Mouse (Mus musculus) cerebellum, adult 9-10 months (tissue): ENCODE measurements around the gene Dtnb.

ENCODE experiments used
- DNase-seq: peaks from one replicate; pipeline ENCODE4 v3.0.0; 2022

The Dtnb gene

DNA sequence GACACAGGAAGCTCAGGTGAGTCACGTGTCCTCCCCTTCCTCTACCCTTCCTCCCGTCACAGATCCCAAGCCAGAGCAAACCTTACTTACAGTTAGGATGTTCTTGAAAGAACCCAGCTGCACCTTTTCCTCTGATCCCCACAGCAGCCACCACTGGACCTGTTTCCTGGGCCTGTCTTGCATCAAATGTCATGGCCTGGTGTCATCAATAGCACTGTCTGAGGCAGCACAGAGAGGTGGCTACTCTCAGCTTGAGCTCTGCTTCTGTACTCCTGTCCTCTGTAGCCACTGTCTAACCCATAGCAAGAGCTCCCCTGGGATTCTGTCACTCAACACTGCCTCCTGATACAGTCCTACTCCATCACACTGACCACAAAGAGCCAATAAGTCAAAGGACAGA, 207.5 kb downstream of the Dtnb start:
- DNase-seq = no peak

DNA sequence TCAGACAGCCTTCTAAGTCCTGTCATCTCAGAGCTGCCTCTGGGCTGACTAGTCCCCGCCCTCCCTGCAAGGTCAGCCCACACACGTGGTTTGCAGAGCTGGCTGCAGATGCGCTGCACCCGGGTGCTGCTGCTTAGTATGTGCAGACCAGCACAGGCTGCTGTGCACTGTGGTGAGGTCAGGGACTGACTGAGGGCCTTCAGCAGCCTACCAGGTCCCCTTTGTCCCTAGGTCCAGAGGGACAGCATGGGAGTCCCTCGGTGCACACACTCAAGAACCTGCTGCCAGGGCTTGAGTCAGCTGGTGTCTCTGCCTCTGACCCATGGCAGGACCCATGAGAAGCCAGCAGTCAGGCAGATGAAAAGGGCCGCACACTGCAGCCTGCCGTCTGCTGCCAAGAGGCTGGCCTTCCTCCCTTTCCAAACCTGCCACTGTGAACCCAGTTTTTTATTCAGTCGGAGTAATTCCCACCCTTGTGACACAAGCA, 208.3 kb downstream of the Dtnb start:
- no peak for DNase-seq

DNA sequence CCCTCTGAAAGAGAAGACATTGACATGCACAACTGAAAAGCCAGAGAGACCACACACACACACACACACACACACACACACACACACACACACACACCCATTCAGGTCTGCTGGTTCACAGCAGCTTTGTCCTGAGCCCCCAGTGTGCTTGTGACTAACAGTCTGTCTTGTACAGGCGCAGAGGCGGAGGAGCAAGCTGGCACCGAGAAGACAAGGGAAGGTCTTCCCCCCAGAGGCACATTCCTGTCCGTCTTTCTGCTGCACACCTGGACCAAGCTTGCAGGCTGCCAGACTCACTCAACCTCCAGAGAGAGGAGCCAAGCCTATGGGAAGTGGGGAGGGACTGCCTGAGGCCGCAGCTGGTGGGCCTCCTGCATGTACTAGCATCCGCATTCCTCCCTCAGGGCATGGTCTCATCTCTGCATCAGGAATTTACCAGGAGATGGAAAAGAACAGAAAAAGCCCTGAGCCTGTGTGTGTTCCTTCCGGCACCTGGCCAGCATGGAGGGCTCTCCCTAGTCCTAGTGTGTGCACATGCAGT, 208.8 kb downstream of the Dtnb start:
- no peak for DNase-seq

DNA sequence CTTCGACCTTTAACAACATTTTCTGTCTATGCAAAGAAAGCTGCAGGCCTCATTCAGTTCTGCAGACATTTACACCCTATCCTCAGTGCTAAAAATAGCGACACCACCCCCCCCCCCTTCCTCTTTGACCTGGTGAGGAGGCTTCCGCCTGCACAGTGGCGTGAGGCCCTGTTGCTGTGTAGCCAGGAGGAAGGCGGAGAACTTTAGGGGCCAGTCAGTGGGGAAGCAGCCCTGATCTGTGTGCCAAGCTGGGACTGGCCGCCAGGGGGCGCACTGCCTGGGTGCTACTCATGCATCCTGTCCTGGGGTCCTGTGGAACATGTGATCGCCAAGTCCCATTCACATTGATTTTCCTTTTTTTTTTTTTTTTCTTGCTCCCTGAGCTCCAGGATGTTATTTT, 209.3 kb downstream of the Dtnb start:
- DNase-seq = peak; percentile 84

DNA sequence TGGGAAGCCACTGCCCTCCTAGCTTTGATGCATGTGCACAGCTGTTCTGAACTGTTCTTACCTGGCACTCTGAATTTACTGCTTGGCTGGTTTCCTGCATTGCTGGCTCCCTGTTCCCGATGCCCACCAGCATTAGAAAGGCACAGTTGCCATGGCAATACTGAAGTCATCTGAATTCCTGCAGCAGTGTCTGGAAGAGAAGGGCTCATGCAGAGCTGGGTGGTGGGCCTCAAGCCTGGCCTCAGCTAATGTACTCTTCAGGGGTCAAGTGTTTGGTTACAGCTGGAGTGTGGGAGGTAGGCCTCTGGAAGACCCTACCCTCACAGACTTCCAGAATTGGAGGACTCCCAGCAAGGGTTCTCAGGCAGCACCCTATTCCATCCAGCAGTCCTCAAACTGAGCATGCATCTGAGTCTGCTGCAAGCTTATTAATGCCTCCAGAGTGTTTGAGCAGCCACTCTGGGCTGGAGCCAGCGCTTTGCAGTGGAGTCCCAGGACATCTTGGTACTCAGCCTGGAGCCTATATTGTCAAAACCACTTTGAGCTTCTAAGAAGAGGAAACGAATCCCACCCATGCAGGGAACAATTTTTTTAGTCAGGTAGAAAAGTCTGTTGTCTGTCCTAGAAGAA, 211.1 kb downstream of the Dtnb start:
- no peak for DNase-seq

DNA sequence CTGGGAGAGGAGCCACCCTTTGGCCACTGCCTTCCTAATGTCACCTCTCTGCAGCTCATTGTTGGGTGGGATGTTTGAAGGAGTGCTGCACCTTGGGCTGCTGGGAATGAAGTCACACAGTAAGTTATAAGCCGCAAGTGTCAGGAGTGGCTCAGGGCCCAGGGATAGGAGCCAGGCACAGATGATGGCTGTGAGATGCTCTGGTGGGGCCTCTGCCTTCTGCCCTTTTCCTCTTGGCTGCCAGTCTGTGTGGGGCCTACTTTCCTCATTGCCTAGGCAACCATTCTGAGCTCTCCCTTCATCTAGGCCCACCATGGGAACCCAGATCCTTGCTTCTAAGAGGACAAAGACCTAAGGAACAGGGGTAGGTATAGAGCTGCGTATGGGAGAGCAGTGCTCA, 212.1 kb downstream of the Dtnb start:
- DNase-seq = no peak

DNA sequence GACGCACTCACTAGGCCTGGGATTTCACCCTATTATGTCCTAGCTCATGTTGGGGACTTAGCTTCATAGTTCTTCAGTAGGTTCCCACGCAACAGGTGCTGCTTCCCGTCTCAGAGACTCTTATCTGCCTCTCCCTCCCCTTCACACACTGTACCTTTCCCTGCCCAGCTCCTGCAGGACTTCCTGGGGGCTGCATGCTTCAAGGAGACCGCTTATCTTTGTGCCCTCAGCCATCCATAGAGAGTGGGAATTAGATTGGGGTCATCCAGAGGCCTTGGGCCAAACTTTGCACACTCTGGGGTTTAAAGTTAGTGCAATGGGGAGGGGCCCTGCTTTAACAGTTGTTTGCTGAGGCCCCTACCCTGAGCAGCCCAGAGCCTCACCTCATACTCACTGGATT, 212.5 kb downstream of the Dtnb start:
- no peak for DNase-seq

DNA sequence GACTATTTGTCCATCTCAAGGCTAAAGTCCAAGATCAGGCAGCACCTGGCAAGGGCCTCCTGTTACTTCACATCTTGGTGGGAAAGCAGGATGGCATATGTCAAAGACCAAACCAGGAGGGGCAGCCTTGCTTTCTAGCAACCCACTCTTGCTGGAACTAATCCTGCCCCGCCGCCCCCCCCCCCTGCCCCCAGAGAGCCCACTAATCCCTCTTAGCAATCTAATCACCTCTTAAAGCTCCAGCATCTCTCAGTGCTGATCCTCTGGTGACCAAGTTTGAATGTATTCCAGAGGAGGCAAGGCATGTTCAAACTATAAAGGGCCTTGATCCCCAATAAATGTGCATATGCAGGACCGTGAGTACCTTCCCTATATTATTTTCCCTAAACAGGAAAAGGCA, 214.9 kb downstream of the Dtnb start:
- no peak for DNase-seq

DNA sequence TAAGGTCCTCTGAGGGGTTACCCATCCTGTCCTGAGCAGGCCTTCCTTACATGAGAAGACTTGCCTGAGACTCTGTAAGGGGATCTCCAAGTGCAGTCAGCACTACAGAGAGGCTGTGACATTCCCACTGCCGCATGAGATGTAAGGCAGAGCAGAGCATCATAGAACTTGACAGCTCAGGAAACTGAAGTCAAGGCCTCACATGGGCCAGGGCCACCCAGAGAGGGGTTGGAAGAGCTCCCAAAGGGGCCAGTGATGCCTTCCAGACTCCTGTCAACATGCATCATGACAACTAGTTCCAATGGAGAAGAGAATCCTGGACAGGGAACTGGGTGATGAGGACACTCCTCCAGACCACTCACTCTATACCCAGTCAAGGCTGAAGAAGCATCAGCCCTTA, 215.4 kb downstream of the Dtnb start:
- DNase-seq = no peak

DNA sequence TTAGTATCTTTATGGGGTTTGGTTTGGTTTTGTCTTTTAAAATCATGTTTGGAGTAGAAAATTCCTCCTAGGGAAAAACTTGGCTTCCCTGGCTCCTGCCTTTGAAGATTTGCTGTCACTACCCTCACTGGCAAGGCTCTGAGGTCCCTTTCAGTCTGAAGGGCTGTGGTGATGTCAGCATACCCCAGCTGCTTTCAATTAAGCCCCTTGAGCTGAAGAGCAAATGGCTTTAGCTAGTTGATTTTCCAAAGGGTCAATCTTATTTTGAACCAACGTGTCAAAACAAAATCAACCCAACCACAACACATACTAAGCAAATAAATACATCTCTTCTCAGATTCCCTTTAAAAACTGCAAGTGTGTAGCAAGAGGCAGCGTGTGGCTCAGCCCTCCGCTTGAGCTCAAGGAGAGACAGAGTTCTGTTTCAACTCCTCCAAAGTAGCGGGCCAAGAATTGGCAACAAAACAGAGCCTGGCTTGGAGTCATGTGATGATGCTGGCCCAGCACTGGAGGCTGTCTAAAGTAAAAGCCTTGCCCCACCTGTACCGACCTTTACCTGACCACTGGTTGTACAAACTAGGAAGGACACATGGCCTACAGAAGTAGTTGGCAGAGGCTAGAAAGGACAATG, 216.4 kb downstream of the Dtnb start:
- DNase-seq = no peak

DNA sequence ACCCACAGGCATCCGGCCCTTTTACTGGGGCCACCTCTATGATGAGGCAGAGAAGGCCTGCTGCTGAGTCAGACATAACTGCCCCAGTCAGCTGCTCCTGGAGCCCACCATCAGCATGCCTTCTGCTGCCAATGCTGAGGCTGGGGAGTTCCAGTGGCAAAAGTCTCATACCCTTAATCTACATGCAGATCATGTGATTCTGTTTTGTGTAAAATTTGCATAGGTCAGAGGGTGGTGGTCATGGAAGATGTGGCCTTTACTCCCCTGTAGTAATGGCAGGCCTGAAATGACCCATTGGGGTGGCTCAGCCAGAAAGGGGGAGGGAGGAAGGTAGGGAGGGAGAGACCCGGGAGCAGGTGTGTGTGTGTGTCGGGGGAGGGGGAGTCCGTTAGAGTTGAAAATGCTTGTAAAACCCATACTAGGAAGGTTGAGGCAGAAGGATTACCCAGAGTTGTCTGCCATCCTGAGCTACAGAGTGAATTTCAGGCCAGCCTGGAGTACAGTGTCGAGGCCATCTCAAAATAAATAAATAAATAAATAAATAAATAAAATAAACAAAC, 217.5 kb downstream of the Dtnb start:
- no peak for DNase-seq

DNA sequence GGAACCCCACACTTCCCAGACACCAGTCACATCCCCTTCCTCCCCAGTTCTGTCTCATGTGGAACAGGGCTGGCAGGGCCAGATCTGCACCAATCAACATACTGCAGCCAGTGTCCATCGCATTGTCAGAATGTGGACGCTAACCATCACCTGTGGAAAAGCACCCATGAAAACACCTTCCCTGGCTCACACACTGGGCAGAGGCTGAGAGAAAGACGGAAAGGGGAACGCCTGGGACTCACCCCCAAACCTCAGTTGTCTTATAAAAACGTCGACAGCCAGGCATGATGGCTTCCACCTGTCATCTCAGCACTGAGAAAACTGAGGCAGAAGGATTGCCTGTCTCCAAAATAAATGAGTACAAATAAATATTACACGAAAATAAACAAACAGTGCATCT, 219.1 kb downstream of the Dtnb start:
- no peak for DNase-seq

DNA sequence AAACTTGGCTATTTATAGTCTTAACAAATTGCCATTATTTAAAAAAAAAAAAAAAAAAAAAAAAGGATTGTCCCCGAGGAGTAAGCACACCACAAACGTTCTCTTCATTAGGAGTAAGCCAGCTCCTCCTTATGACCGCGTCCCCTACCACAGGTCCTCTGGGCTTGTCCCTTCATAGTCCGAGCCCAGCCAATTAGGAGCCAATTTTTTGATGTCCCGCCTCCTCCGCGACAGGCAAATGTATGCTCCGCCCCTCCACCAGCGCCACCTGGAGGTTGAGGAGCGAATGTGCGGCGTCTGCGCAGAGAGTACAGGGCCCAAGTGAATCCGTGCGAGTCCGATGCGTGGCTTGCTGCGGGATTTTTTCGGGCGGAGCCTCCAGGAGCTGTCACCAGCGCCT, 219.6 kb downstream of the Dtnb start:
- peak; percentile 98 for DNase-seq

DNA sequence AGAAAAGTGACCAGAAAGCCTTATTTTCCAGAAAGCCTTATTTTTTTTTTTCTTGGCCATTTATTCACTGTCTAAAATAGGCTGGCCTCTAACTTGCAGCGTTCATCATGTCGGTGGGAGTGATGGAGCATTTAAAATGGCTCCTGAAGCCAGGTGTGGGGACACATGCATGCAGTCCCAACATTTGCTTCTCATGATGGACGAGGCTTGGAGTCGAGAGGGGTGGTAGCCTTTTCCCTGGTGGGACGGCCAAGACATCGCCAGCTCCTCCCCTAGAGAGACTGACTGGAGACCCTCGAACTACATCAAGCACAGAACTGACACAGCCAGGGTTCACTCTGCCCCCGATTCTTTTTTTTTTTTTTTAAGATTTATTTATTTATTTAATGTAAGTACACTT, 220.1 kb downstream of the Dtnb start:
- no peak for DNase-seq

DNA sequence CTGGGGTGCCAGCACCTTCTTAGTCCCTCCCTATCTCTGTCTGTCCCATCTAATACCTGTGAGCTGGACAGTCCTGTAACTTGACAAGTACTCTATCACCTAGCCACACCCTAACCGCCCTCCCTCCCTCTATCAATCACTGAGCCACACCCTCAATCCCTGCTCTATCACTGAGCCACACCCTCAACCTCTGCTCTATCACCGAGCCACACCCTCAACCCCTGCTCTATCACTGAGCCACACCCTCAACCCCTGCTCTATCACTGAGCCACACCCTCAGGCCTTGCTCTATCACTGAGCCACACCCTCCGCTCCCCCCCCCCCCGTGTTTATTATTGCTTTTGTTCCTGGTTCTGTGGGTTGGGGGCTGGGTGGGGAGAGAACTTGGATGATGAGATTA, 223.4 kb downstream of the Dtnb start:
- DNase-seq = no peak

DNA sequence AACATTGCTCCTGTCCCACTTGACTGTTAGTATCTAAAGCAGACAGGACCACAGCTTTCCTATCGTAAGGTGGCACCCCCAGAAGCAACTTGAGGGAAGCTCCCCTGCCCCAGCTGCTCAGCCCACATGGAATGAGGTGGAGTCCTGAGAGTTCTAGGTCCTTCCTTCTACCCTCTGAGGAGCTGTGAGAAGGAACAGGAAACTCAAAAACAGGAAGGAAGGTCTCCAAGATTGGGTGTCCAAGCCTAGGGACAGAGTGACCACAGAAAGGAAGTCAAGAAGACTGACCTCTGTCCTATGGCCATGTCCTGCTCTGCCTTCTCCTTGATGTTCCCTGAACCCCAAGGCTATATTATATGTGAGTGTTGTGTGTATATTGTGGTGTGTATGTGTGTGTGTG, 227.4 kb downstream of the Dtnb start:
- DNase-seq = no peak

DNA sequence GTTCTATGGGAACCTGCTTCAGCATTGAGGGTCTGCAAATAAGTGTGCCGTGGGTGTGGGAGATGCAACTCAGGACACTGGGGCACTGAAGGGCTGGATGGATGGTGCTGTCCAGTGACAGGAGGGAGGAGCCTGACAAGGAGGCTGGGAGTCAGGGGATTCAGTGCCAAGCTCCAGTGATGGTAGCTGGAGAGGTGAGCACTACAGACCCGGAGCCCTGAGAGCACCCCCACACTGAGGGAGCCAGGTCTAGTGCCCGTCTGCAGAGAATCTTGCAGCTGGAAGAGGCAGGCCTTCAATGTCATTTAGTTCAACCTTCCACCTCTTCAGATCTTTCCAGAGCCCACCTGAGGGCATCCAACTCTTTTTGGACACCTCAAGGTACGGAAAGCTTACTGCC, 233.7 kb downstream of the Dtnb start, which contains the start of gene Dnmt3a:
TSS of gene Dnmt3a (plus strand) at position 156 of the 400 bp plus-strand sequence.
- peak; percentile 75 for DNase-seq

DNA sequence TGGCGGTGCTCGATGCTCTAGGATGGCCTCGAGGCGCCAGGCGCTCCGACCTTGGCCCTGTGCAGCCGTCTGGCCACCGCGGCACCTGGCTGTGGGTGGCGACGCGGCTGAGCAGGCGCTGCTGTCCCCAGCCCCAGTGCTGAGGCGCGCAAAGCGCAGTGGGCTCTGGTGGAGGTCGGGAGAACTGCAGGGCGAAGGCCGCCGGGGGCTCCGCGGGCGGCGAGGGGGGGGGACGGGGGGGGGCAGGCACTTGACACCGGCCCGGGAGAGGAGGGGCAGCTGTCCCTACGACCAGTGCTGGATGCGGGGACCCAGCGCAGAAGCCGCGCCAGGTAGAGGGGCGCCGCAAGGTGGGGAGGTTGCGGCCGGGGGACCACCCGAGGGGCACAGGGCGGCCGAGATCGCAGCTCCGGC, 234.1 kb downstream of the Dtnb start:
- DNase-seq = peak; percentile 74

DNA sequence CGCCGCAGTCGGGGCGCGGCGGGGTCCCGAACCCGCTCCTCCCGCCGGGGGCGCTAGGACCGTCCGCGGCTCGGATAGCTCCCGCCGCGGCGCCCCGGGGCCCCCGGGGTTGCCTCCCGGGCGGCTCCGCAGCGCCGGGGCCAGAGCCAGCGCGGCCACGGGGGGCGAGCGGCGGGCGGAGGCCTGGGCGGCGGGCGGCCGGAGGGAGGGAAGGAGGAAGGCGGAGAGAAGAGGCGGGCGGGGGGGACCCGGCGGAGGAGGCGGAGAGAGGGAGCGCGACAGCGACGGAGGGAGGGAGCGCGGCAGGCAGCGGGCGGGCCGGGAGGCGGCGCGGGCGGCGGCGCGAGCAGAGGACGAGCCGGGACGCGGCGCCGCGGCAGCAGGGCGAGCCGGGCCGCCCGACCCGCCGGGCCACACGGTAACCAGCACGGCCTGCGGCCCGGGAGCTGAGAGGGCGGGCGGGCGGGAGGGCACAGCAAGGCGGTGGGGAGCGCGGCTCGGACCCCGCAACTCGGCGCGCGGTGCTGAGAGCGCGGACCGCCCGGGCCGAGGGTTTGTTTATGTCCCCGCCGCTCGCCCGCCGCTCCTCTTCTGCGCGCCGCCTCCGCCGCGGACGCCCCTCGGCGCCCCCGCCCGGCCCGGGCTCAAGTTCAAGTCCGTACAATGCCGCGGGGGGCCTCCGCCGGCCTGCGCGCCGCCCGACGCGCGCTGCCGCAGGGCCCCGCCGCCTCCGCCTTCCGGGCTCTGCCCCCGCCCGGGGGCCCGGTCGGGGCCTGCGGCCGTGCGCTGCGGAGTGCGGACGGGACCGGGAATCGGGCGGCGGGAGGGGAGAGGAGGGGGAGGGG, 234.7 kb downstream of the Dtnb start:
- DNase-seq = peak; percentile 74

DNA sequence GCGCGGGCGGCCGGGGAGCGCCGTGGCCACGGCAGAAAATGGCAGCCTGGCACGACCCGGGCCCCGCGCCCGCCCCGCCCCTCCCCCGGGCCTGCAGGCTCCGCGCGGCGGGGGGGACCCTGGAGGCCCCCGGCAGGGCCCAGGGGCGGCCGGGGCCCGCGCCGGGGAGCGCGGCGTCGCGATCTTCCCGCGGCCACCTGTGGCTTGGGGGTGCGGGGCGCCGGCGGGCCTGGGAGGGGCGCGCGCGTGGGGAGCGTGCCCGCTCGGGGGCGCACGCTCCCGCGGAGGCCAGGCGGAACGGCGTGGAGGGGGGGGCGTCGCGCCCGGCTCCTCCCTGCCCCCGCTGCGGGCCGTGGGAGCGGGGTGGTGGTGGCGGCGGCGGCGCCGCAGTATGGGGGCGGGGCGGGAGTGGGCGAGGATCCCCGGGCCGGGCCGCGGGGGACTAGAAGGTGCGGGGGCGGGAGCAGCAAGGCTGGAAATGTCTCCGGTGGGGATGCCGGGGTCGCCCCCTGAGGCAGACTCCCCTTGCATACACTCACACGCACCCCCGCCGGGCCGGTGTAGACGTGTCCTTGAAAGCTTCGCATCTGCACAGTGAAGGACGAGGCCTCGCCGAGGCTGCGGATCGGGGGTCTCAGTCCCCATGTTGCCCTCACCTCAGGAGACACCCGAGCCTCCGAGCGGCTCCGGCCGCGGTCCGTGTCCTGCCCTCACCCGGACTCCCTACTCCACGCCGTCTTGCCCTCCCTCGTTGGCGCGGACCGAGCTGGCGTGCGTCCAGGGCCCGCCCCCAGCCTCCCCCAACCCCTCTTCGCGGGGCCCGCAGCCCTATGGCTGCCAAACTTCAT, 235.6 kb downstream of the Dtnb start:
- DNase-seq = peak; percentile 74

DNA sequence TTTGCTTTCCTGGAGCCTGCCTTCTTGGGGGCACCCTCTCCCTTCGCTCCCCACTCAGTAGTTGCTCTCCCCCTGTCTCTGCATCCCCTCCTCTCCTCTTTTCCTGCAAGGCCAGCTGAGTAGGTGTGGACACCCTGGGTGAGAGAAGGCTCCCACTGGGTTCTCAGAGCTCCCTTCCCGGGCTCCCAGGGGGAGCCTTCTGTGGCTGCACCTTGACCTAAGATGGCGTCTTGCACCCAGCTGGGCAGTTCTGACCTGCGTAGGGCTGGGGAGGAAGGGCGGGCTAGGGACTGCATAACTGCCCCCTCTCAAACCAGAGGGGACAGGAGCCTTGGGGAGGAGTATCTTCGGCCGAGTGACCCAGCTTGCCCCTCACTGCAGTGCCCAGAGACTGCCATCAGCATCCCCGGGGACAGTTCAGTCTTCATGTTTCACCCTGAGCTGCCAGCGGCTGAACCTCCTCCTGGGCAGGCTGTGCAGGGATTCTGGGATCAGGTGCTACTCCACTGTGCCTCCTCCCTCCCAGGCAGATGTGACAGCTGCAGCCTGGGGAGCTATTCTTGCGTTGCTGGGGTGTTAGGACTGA, 236.3 kb downstream of the Dtnb start:
- DNase-seq = no peak
